Mouse (Mus musculus) testis, adult 2 months (tissue): ENCODE measurements around the gene Mapkbp1. TPM values are rescaled to one million over a fixed set of nuclear protein-coding genes. Genes with fewer than 3 reads are reported as not detected.

Experiments
- H3K27ac ChIP-seq: fragments of 200-500 bp; 2 replicates; pipeline ENCODE4 v1.5.1; 2012; ENCODE audit warnings: low read depth, low read length; ENCODE audit not compliant: control insufficient read depth, insufficient read depth
- H3K27me3 ChIP-seq: fragments of 200-500 bp; 2 replicates; pipeline ENCODE4 v1.6.1; 2012; ENCODE audit warnings: mild to moderate bottlenecking, low read length, moderate library complexity; ENCODE audit not compliant: control insufficient read depth, insufficient read depth
- H3K36me3 ChIP-seq: fragments of 200-500 bp; 2 replicates; pipeline ENCODE4 v1.6.1; 2012; ENCODE audit warnings: mild to moderate bottlenecking, low read length; ENCODE audit not compliant: control insufficient read depth, insufficient read depth
- H3K4me1 ChIP-seq: fragments of 200-500 bp; 2 replicates; pipeline ENCODE4 v1.6.1; 2012; ENCODE audit warnings: low read length; ENCODE audit not compliant: control insufficient read depth, insufficient read depth
- H3K4me3 ChIP-seq: fragments of 200-500 bp; 2 replicates; pipeline ENCODE4 v1.5.1; 2012; ENCODE audit warnings: low read depth, mild to moderate bottlenecking, low read length, moderate library complexity, mixed read lengths; ENCODE audit not compliant: control insufficient read depth
- CTCF ChIP-seq: fragments of 200-500 bp; IDR thresholded peaks from 2 replicates; pipeline ENCODE4 v1.5.1; 2012; ENCODE audit warnings: low read depth, mild to moderate bottlenecking, inconsistent platforms, low read length, moderate library complexity; ENCODE audit not compliant: control insufficient read depth, insufficient read depth, insufficient replicate concordance
- POLR2A ChIP-seq: fragments of 200-500 bp; IDR thresholded peaks from 2 replicates; pipeline ENCODE4 v1.6.1; 2012; ENCODE audit warnings: low read depth, mild to moderate bottlenecking, inconsistent platforms, low read length, moderate library complexity; ENCODE audit not compliant: control insufficient read depth
- polyA plus RNA-seq: library from polyadenylated mRNA; depleted of rRNA; stranded (reverse); fragments of >200 nt; gene quantifications from 2 replicates; pipeline ENCODE4 v1.2.3, GENCODE M21; 2012; rRNA removed

Gene Mapkbp1
- 53.2 and 66.1 TPM in 2 replicates for polyA plus RNA-seq

GRCm38 (mm10) chr2:119972537-119972879 is at the start of gene Mapkbp1:
TSS of gene Mapkbp1 (plus strand) at chr2:119972699.
- Histone ChIP-seq H3K27ac (peak within 1 kb of the TSS; percentile 95), H3K36me3 (peaks cover 2% of the 10 kb centered on the region; the same call in 1 of the 2 replicates), H3K4me3 (peak within 1 kb of the TSS; percentile 91), H3K4me1 (peaks cover 4% of the 10 kb centered on the region), H3K27me3 (no peaks in the 10 kb centered on the region)
- no peak for TF ChIP-seq CTCF
- no peak for TF ChIP-seq POLR2A

- no peaks in the 10 kb centered on the region for H3K27me3 ChIP-seq
- H3K36me3 ChIP-seq, result peaks cover 2% of the 10 kb centered on the region; the same call in 1 of the 2 replicates
- peaks cover 4% of the 10 kb centered on the region for H3K4me1 ChIP-seq
- no peak overlapping the region for H3K27ac ChIP-seq
- TF ChIP-seq POLR2A, result no peak
- no peak for TF ChIP-seq CTCF
- no peak overlapping the region for H3K4me3 ChIP-seq
Measured at GRCm38 (mm10) chr2:119970571-119970970, 1.9 kb upstream of the Mapkbp1 start.

GRCm38 (mm10) chr2:119971316-119971715 is 1.2 kb upstream of the Mapkbp1 start:
- Histone ChIP-seq H3K27ac (no peak overlapping the region), H3K4me3 (no peak overlapping the region; the same call in 1 of the 2 replicates)

GRCm38 (mm10) chr2:119971837-119972536 is 512 bp upstream of the Mapkbp1 start:
- peaks cover 2% of the 10 kb centered on the region; the same call in 1 of the 2 replicates for H3K36me3 ChIP-seq
- peak overlapping the region; percentile 95 for H3K27ac ChIP-seq
- peak overlapping the region; percentile 91 for H3K4me3 ChIP-seq
- peaks cover 4% of the 10 kb centered on the region for H3K4me1 ChIP-seq
- peak; percentile 97 for TF ChIP-seq POLR2A
- 0 out of 2 replicates have a peak, but pooled peaks have one; percentile 2 for TF ChIP-seq CTCF
- H3K27me3 ChIP-seq, result no peaks in the 10 kb centered on the region

More at GRCm38 (mm10) chr2:119971316-119971715, 1.2 kb upstream of the Mapkbp1 start:
- TF ChIP-seq CTCF, result no peak
- no peak for TF ChIP-seq POLR2A
- Histone ChIP-seq H3K4me1 (peaks cover 4% of the 10 kb centered on the region), H3K27me3 (no peaks in the 10 kb centered on the region), H3K36me3 (peaks cover 2% of the 10 kb centered on the region; the same call in 1 of the 2 replicates)

- Histone ChIP-seq H3K27ac (no peak overlapping the region), H3K27me3 (no peaks in the 10 kb centered on the region), H3K4me3 (no peak overlapping the region), H3K36me3 (no peaks in the 10 kb centered on the region; the same call in 1 of the 2 replicates), H3K4me1 (peaks cover 3% of the 10 kb centered on the region)
- TF ChIP-seq POLR2A, result no peak
- no peak for TF ChIP-seq CTCF
Measured at GRCm38 (mm10) chr2:119980343-119980986, 8.0 kb downstream of the Mapkbp1 start.

GRCm38 (mm10) chr2:119981631-119982030 is 9.1 kb downstream of the Mapkbp1 start:
- Histone ChIP-seq H3K36me3 (peaks cover 2% of the 10 kb centered on the region; the same call in 1 of the 2 replicates), H3K4me1 (peaks cover 3% of the 10 kb centered on the region), H3K27ac (no peak overlapping the region), H3K4me3 (no peak overlapping the region), H3K27me3 (no peaks in the 10 kb centered on the region)
- TF ChIP-seq POLR2A (no peak), CTCF (no peak)

- no peak for TF ChIP-seq POLR2A
- no peak for TF ChIP-seq CTCF
- Histone ChIP-seq H3K4me1 (no peaks in the 10 kb centered on the region), H3K4me3 (no peak overlapping the region), H3K27ac (no peak overlapping the region), H3K27me3 (no peaks in the 10 kb centered on the region), H3K36me3 (peaks cover 3% of the 10 kb centered on the region; the same call in 1 of the 2 replicates)
Measured at GRCm38 (mm10) chr2:119985871-119986270, 13.4 kb downstream of the Mapkbp1 start.
